Mouse (Mus musculus) kidney, postnatal 4 days (tissue): ENCODE measurements at regions not wholly inside any gene's neighbourhood (a gene's known extent, or its start where the extent isn't known, plus 50 kb on each side); places are given as distances from the start of the nearest gene placed in this dataset.

ENCODE experiments used
- DNase-seq, 2 experiments: peaks; one replicate each; pipeline ENCODE4 v3.0.0; 2021; ENCODE audit warnings: mixed read lengths in 2 of 2

- DNase-seq: peak in 1 of 2 experiments; percentile 4
Measured at GRCm38 (mm10) chr7:59080109-59080508, 148.4 kb upstream of the Ube3a start.
